Mouse (Mus musculus) inflammation-experienced regulatory T-cells (primary cell): ENCODE data around the gene Gna11. TPM values are rescaled to one million over a fixed set of nuclear protein-coding genes. Genes with fewer than 3 reads are reported as not detected.

Experiments
- polyA plus RNA-seq, 2 experiments: library from polyadenylated mRNA; unstranded; fragments of 100-300 nt; shearing (Covaris generic); gene quantifications; one replicate each; pipeline ENCODE4 v1.2.1; 2017

The Gna11 gene
- polyA plus RNA-seq, result 10 to 100 TPM; 15.9 to 26.6 TPM

GRCm38 (mm10) chr10:81545161-81545747 lies at the start of gene Gna11:
Gene Gna11, minus strand, starts transcription at chr10:81545190.

GRCm38 (mm10) chr10:81574081-81575056 lies 29.4 kb upstream of the Gna11 start, which contains the start of gene Tle2:
Gene Tle2, plus strand, starts transcription at chr10:81574561.

GRCm38 (mm10) chr10:81559163-81559626 lies 14.2 kb upstream of the Gna11 start, which contains the start of gene Aes:
Gene Aes, plus strand, starts transcription at chr10:81559488.

GRCm38 (mm10) chr10:81524051-81524605 lies 20.9 kb downstream of the Gna11 start, which contains the start of gene Gna15:
Gene Gna15, minus strand, starts transcription at chr10:81524225.

GRCm38 (mm10) chr10:81500032-81500431 lies 45.0 kb downstream of the Gna11 start, which contains the start of gene S1pr4:
Gene S1pr4, minus strand, starts transcription at chr10:81500132.

GRCm38 (mm10) chr10:81496264-81496901 lies 48.6 kb downstream of the Gna11 start, which contains the start of gene Ncln:
Gene Ncln, minus strand, starts transcription at chr10:81496392.

GRCm38 (mm10) chr10:81482533-81482889 lies 62.5 kb downstream of the Gna11 start, which contains the start of gene Celf5:
Gene Celf5, minus strand, starts transcription at chr10:81482709.

Other genes with a start within 250 kb of the Gna11 start
- 10 to 100 TPM; 61.4 to 82.7 TPM for gene Cactin, start 224.1 kb downstream of the Gna11 start, polyA plus RNA-seq
- gene Tbxa2r, start 216.5 kb downstream of the Gna11 start, polyA plus RNA-seq, result 10 to 100 TPM; 63.1 to 66.4 TPM
- under 1 TPM in 1 of 2 experiments, not detected in 1; 0.49 TPM for gene Gipc3, start 201.9 kb downstream of the Gna11 start, polyA plus RNA-seq
- 10 to 100 TPM; 35.3 to 47.8 TPM for gene Hmg20b, start 194.7 kb downstream of the Gna11 start, polyA plus RNA-seq
- 1 to 10 TPM; 4.9 to 7.1 TPM for gene Mfsd12, start 187.7 kb downstream of the Gna11 start, polyA plus RNA-seq
- gene 4930404N11Rik, start 179.4 kb downstream of the Gna11 start, polyA plus RNA-seq, result 1 to 10 TPM; 1.7 to 4.3 TPM
- 10 to 100 TPM; 62.2 to 65.0 TPM for gene Fzr1, start 166.7 kb downstream of the Gna11 start, polyA plus RNA-seq
- gene Dohh, start 160.8 kb downstream of the Gna11 start, polyA plus RNA-seq, result 10 to 100 TPM; 30.8 to 32.1 TPM
- 1 to 10 TPM; 2.6 to 5.0 TPM for gene Gm48551, start 160.7 kb downstream of the Gna11 start, polyA plus RNA-seq
- 1 to 10 TPM in 1 of 2 experiments, under 1 TPM in 1; 0.57 to 1.1 TPM for gene Gm48552, start 156.2 kb downstream of the Gna11 start, polyA plus RNA-seq
- gene Smim24, start 152.1 kb downstream of the Gna11 start, polyA plus RNA-seq, result 1 to 10 TPM in 1 of 2 experiments, not detected in 1; 5.5 TPM
- 10 to 100 TPM; 20.7 to 22.4 TPM for gene Nfic, start 89.6 kb downstream of the Gna11 start, polyA plus RNA-seq
- under 1 TPM; 0.24 to 0.31 TPM for gene Celf5, start 62.5 kb downstream of the Gna11 start, polyA plus RNA-seq
- 100 to 1,000 TPM in 1 of 2 experiments, 10 to 100 TPM in 1; 98.8 to 103 TPM for gene Ncln, start 48.8 kb downstream of the Gna11 start, polyA plus RNA-seq
- 10 to 100 TPM; 59.0 to 73.6 TPM for gene S1pr4, start 45.1 kb downstream of the Gna11 start, polyA plus RNA-seq
- gene Gna15, start 21.0 kb downstream of the Gna11 start, polyA plus RNA-seq, result 10 to 100 TPM; 29.0 to 32.4 TPM
- gene Aes, start 14.3 kb upstream of the Gna11 start, polyA plus RNA-seq, result 1,000 to 10,000 TPM; 1,037 to 1,181 TPM
- 1 to 10 TPM; 2.8 to 5.1 TPM for gene Tle2, start 29.4 kb upstream of the Gna11 start, polyA plus RNA-seq
- 1 to 10 TPM in 1 of 2 experiments, not detected in 1; 2.2 TPM for gene Tle6, start 55.9 kb upstream of the Gna11 start, polyA plus RNA-seq
- gene BC025920, start 61.1 kb upstream of the Gna11 start, polyA plus RNA-seq, result 1 to 10 TPM; 2.1 to 3.2 TPM
- 10 to 100 TPM; 12.8 to 18.1 TPM for gene Sirt6, start 82.6 kb upstream of the Gna11 start, polyA plus RNA-seq
- gene Ankrd24, start 83.3 kb upstream of the Gna11 start, polyA plus RNA-seq, result 1 to 10 TPM; 2.6 to 4.3 TPM
- 1 to 10 TPM; 7.6 to 9.3 TPM for gene Gm10778, start 103.9 kb upstream of the Gna11 start, polyA plus RNA-seq
- 10 to 100 TPM; 22.9 to 26.1 TPM for gene Zfp433, start 159.6 kb upstream of the Gna11 start, polyA plus RNA-seq
- gene Gm3055, start 226.0 kb upstream of the Gna11 start, polyA plus RNA-seq, result 10 to 100 TPM; 11.2 to 13.5 TPM